Mouse (Mus musculus) frontal cortex, adult (tissue): Measurements from ENCODE around the gene Lrp5.

Source experiments
- ATAC-seq: cut with Nextera tagmentation; 2 replicates; pipeline ENCODE4 v1.9.2; 2017; ENCODE audit warnings: mild to moderate bottlenecking, moderate library complexity, mixed read lengths; ENCODE audit not compliant: low TSS enrichment

Lrp5 gene

GRCm38 (mm10) chr19:3656144-3656543, 30.2 kb downstream of the Lrp5 start:
- no peak for ATAC-seq

- ATAC-seq = no peak
Measured at GRCm38 (mm10) chr19:3654940-3655339, 31.4 kb downstream of the Lrp5 start.

- no peak for ATAC-seq
Measured at GRCm38 (mm10) chr19:3654058-3654457, 32.3 kb downstream of the Lrp5 start.

- peak; percentile 50; the same call in 1 of the 2 replicates for ATAC-seq
Measured at GRCm38 (mm10) chr19:3653508-3653907, 32.9 kb downstream of the Lrp5 start.

GRCm38 (mm10) chr19:3651989-3652388, 34.4 kb downstream of the Lrp5 start:
- ATAC-seq = no peak

- ATAC-seq = no peak
Measured at GRCm38 (mm10) chr19:3651220-3651619, 35.1 kb downstream of the Lrp5 start.

GRCm38 (mm10) chr19:3650448-3650847, 35.9 kb downstream of the Lrp5 start:
- no peak for ATAC-seq

- no peak for ATAC-seq
Measured at GRCm38 (mm10) chr19:3648830-3649450, 37.4 kb downstream of the Lrp5 start.

GRCm38 (mm10) chr19:3647999-3648398, 38.4 kb downstream of the Lrp5 start:
- ATAC-seq = no peak

- ATAC-seq = no peak
Measured at GRCm38 (mm10) chr19:3645813-3646212, 40.6 kb downstream of the Lrp5 start.

GRCm38 (mm10) chr19:3645318-3645717, 41.0 kb downstream of the Lrp5 start:
- no peak for ATAC-seq

- ATAC-seq = no peak
Measured at GRCm38 (mm10) chr19:3639561-3639960, 46.8 kb downstream of the Lrp5 start.

- ATAC-seq = 0 out of 2 replicates have a peak, but pooled peaks have one; percentile 59
Measured at GRCm38 (mm10) chr19:3638698-3639097, 47.7 kb downstream of the Lrp5 start.

GRCm38 (mm10) chr19:3632018-3632417, 54.3 kb downstream of the Lrp5 start:
- no peak for ATAC-seq

GRCm38 (mm10) chr19:3631431-3631830, 54.9 kb downstream of the Lrp5 start:
- no peak for ATAC-seq

GRCm38 (mm10) chr19:3630486-3630885, 55.9 kb downstream of the Lrp5 start:
- no peak for ATAC-seq

- no peak for ATAC-seq
Measured at GRCm38 (mm10) chr19:3630027-3630426, 56.3 kb downstream of the Lrp5 start.

- ATAC-seq = no peak
Measured at GRCm38 (mm10) chr19:3628223-3628622, 58.1 kb downstream of the Lrp5 start.

GRCm38 (mm10) chr19:3625111-3625510, 61.3 kb downstream of the Lrp5 start:
- no peak for ATAC-seq

GRCm38 (mm10) chr19:3623824-3624223, 62.5 kb downstream of the Lrp5 start:
- ATAC-seq = no peak; the same call in 1 of the 2 replicates

GRCm38 (mm10) chr19:3623294-3623693, 63.1 kb downstream of the Lrp5 start:
- ATAC-seq = no peak

- no peak for ATAC-seq
Measured at GRCm38 (mm10) chr19:3620871-3621270, 65.5 kb downstream of the Lrp5 start.

- ATAC-seq = no peak
Measured at GRCm38 (mm10) chr19:3619359-3619758, 67.0 kb downstream of the Lrp5 start.

GRCm38 (mm10) chr19:3613991-3614390, 72.4 kb downstream of the Lrp5 start:
- no peak for ATAC-seq
